Mouse (Mus musculus): ENCODE results near the gene Iqcf1. TPM values are rescaled to one million over a fixed set of nuclear protein-coding genes. Genes with fewer than 3 reads are reported as not detected.

Iqcf1 gene
- polyA plus RNA-seq, 1 experiment from 2014 or later: not detected

DNA sequence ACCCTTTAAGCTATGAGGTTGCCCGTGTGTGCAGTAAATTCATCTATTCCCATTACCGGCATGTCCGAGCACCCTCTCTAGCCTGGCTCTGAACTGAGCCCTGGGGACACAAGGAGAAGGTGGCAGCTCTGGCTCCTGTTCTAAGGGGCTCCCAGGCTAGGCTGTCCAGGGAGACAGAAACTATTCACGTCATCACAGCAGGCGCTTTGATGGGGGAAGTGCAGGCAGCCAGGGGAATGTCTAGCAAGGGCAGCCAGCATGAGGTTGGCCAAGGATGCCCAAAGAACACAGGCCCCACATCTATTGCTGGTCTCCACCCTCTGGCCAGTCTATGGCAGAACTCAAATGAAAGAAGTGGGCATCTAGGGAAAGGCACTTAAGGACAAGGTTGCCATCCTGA, 41.8 kb upstream of the Iqcf1 start:
- Histone ChIP-seq H3K36me3 (ENCODE audit: insufficient read depth, low read length) (peaks cover 5% of the 10 kb centered on the region), H3K4me2 (ENCODE audit: low read length) (no peak overlapping the region), H3K4me1 (replicated peaks; ENCODE audit: insufficient read depth, low read length) (peaks cover 32% of the 10 kb centered on the region), H3K27me3 (ENCODE audit: insufficient read depth, low read length) (no peaks in the 10 kb centered on the region), H3K9ac (ENCODE audit: low read depth, low read length) (no peak overlapping the region), H3K27ac (no peak overlapping the region), H3K4me3 (replicated peaks; ENCODE audit: low read depth, low read length) (no peak overlapping the region), H3K9me3 (replicated peaks; ENCODE audit: low read length) (no peaks in the 10 kb centered on the region)
- ATAC-seq (replicated peaks; ENCODE audit: low FRiP score, low read depth): no peak
- DNase-seq (ENCODE audit: low spot score): no peak
- TF ChIP-seq CTCF (IDR thresholded peaks at IDR 0.05; ENCODE audit: low read depth): no peak
- WGBS: 75% methylated on average over 5 of the region's 5 CpGs

DNA sequence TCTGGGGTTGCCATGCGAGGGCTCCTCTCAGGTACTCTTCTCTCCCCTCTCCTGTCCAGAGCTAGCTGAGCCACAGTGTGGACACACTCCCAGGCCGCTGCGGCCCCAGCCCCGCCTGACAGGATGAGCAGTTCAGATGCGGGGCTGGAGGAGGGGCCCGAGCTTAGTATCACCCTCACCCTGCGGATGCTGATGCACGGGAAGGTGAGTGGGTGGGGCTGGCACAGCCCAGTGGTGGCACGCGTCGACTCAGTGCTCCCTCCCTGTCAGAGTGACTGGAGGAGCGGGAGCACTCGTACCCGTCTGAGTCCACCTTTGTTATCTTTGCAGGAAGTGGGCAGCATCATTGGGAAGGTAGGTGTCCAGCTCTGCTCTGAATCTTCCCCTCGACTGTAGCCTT, 39.8 kb upstream of the Iqcf1 start:
- DNase-seq (ENCODE audit: low spot score) (no peak), ATAC-seq (replicated peaks; ENCODE audit: low FRiP score, low read depth) (no peak)
- H3K36me3 ChIP-seq (ENCODE audit: insufficient read depth, low read length): peaks cover 13% of the 10 kb centered on the region
- no peak overlapping the region for H3K4me3 ChIP-seq (replicated peaks; ENCODE audit: low read depth, low read length)
- H3K27me3 ChIP-seq (ENCODE audit: insufficient read depth, low read length): no peaks in the 10 kb centered on the region
- no peak for TF ChIP-seq CTCF (IDR thresholded peaks at IDR 0.05; ENCODE audit: low read depth)
- H3K9me3 ChIP-seq (replicated peaks; ENCODE audit: low read length): no peaks in the 10 kb centered on the region
- no peak overlapping the region for H3K27ac ChIP-seq
- H3K4me1 ChIP-seq (replicated peaks; ENCODE audit: insufficient read depth, low read length): peaks cover 20% of the 10 kb centered on the region
- no peak overlapping the region for H3K4me2 ChIP-seq (ENCODE audit: low read length)
- 40% methylated on average over 15 of the region's 15 CpGs for WGBS
- H3K9ac ChIP-seq (ENCODE audit: low read depth, low read length): no peak overlapping the region

DNA sequence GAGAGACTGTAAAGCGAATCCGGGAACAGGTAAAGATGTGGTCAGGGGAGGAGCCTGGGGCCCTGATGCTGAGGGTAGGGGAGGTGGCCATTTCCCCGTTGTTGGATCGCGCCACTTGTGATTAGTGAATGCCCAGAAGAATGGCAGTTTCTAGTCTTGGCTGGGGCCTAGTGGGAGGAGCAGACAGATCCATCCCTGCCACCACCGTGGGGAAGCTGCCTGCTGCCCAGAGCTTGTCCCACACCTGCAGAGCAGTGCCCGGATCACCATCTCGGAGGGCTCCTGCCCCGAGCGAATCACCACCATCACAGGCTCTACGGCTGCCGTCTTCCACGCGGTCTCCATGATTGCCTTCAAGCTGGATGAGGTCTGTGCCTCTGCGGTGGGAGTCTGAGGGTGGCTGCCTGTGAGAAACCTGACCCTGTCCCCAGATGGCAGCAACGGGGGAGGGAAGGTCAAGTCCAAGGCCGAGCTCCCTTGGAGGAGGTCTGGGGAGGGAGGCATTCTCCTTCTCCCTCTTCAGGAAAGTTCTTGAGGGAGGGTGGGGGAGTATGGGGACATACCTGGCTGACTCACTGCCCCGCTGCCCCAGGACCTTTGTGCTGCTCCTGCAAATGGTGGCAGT, 39.3 kb upstream of the Iqcf1 start:
- no peak overlapping the region; the same call in 1 of the 2 replicates for H3K27ac ChIP-seq
- H3K9me3 ChIP-seq (replicated peaks; ENCODE audit: low read length): no peaks in the 10 kb centered on the region
- H3K4me1 ChIP-seq (replicated peaks; ENCODE audit: insufficient read depth, low read length): peaks cover 24% of the 10 kb centered on the region
- H3K4me2 ChIP-seq (ENCODE audit: low read length): no peak overlapping the region
- WGBS: 44% methylated on average over 18 of the region's 18 CpGs
- no peak; the same call in 1 of the 2 replicates for ATAC-seq (replicated peaks; ENCODE audit: low FRiP score, low read depth)
- no peaks in the 10 kb centered on the region for H3K27me3 ChIP-seq (ENCODE audit: insufficient read depth, low read length)
- no peak for TF ChIP-seq CTCF (IDR thresholded peaks at IDR 0.05; ENCODE audit: low read depth)
- DNase-seq (ENCODE audit: low spot score): peak; percentile 66
- H3K4me3 ChIP-seq (replicated peaks; ENCODE audit: low read depth, low read length): no peak overlapping the region
- no peak overlapping the region for H3K9ac ChIP-seq (ENCODE audit: low read depth, low read length)
- peaks cover 13% of the 10 kb centered on the region for H3K36me3 ChIP-seq (ENCODE audit: insufficient read depth, low read length)

DNA sequence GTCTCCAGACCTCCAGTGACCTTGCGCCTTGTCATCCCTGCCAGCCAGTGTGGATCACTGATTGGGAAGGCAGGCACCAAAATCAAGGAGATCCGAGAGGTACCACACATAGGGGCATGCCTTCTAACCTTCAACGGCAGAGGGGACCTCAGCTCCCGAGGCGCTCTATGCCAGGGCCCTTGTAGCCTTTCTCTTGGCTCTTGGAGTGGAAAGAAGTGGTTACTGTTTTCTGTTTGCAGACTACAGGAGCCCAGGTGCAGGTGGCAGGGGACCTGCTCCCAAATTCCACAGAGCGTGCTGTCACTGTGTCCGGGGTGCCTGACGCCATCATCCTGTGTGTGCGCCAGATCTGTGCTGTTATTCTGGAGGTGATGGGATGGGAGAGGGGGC, 38.7 kb upstream of the Iqcf1 start:
- DNase-seq (ENCODE audit: low spot score) (no peak), ATAC-seq (replicated peaks; ENCODE audit: low FRiP score, low read depth) (no peak)
- no peak overlapping the region for H3K9ac ChIP-seq (ENCODE audit: low read depth, low read length)
- WGBS: 66% methylated on average over 9 of the region's 9 CpGs
- no peaks in the 10 kb centered on the region for H3K27me3 ChIP-seq (ENCODE audit: insufficient read depth, low read length)
- no peak overlapping the region for H3K4me3 ChIP-seq (replicated peaks; ENCODE audit: low read depth, low read length)
- no peak overlapping the region for H3K4me2 ChIP-seq (ENCODE audit: low read length)
- peaks cover 27% of the 10 kb centered on the region for H3K4me1 ChIP-seq (replicated peaks; ENCODE audit: insufficient read depth, low read length)
- no peak overlapping the region for H3K27ac ChIP-seq
- peaks cover 13% of the 10 kb centered on the region for H3K36me3 ChIP-seq (ENCODE audit: insufficient read depth, low read length)
- no peaks in the 10 kb centered on the region for H3K9me3 ChIP-seq (replicated peaks; ENCODE audit: low read length)
- no peak for TF ChIP-seq CTCF (IDR thresholded peaks at IDR 0.05; ENCODE audit: low read depth)

DNA sequence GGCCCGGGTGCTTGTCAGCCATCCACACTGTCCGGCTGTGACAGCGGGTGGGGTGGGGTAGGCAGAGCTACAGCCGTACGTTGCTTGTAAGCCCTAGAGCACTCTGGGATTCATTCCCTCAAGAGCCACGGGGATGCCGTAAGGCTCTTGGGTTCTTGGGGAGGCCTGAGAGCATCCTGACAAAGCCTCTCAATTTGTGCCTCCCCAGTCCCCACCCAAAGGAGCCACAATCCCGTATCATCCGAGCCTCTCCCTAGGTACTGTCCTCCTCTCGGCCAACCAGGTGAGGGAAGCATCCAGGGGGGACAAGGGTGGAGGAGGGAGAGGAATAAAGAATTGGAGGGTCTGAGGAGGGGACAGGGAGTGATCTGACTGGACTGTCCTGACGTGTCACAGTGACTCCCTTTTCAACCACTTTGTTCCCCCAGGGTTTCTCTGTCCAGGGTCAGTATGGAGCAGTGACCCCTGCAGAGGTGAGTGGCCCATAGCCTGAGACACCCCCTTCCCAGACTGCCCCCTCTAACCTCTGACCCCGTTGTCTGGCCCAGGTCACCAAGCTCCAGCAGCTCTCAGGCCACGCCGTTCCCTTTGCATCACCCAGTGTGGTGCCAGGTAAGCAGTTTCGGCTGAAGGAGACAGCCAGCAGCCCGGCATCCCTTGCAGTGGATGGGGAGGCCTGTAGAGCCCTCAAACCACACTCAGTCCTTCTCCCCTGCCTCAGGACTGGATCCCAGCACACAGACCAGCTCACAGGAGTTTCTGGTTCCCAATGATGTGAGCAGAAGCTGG, 37.9 kb upstream of the Iqcf1 start:
- DNase-seq (ENCODE audit: low spot score) (no peak), ATAC-seq (replicated peaks; ENCODE audit: low FRiP score, low read depth) (no peak)
- H3K4me3 ChIP-seq (replicated peaks; ENCODE audit: low read depth, low read length): no peak overlapping the region
- H3K36me3 ChIP-seq (ENCODE audit: insufficient read depth, low read length): peaks cover 13% of the 10 kb centered on the region
- no peaks in the 10 kb centered on the region for H3K27me3 ChIP-seq (ENCODE audit: insufficient read depth, low read length)
- H3K27ac ChIP-seq: no peak overlapping the region
- peaks cover 19% of the 10 kb centered on the region for H3K4me1 ChIP-seq (replicated peaks; ENCODE audit: insufficient read depth, low read length)
- no peak overlapping the region for H3K9ac ChIP-seq (ENCODE audit: low read depth, low read length)
- no peaks in the 10 kb centered on the region for H3K9me3 ChIP-seq (replicated peaks; ENCODE audit: low read length)
- no peak overlapping the region for H3K4me2 ChIP-seq (ENCODE audit: low read length)
- no peak for TF ChIP-seq CTCF (IDR thresholded peaks at IDR 0.05; ENCODE audit: low read depth)
- WGBS: 82% methylated on average over 16 of the region's 16 CpGs

DNA sequence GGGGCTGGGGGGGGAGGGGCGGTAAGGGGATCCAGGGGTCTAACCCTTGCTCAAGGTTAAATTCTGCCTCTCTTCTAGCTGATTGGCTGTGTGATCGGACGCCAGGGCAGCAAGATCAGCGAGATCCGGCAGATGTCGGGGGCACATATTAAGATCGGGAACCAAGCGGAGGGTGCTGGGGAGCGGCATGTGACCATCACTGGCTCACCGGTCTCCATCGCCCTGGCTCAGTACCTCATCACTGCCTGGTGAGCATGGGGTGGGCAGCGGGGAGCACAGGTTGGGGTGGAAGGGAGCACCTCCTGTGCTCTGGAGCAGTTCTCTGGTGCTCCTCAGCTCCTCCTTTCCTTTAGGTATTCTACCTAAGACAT, 37.4 kb upstream of the Iqcf1 start:
- no peak for ATAC-seq (replicated peaks; ENCODE audit: low FRiP score, low read depth)
- Histone ChIP-seq H3K27ac (no peak overlapping the region), H3K4me1 (replicated peaks; ENCODE audit: insufficient read depth, low read length) (peaks cover 14% of the 10 kb centered on the region; the same call in 1 of the 2 replicates), H3K9me3 (replicated peaks; ENCODE audit: low read length) (no peaks in the 10 kb centered on the region), H3K36me3 (ENCODE audit: insufficient read depth, low read length) (peaks cover 13% of the 10 kb centered on the region), H3K4me3 (replicated peaks; ENCODE audit: low read depth, low read length) (no peak overlapping the region), H3K27me3 (ENCODE audit: insufficient read depth, low read length) (no peaks in the 10 kb centered on the region), H3K9ac (ENCODE audit: low read depth, low read length) (no peak overlapping the region), H3K4me2 (ENCODE audit: low read length) (no peak overlapping the region)
- TF ChIP-seq CTCF (IDR thresholded peaks at IDR 0.05; ENCODE audit: low read depth): no peak
- DNase-seq (ENCODE audit: low spot score): no peak
- 89% methylated on average over 12 of the region's 12 CpGs for WGBS
